Mouse (Mus musculus) midbrain, embryonic 16.5 days (tissue): ENCODE data around the gene Prph2. TPM values are rescaled to one million over a fixed set of nuclear protein-coding genes. Genes with fewer than 3 reads are reported as not detected.

Experiments
- ATAC-seq: fragments of 200-750 bp; cut with Nextera tagmentation; 2 replicates; pipeline ENCODE4 v1.8.0; 2017; ENCODE audit warnings: moderate TSS enrichment
- H3K27ac ChIP-seq: fragments of 300-500 bp; sonication (generic); 2 replicates; pipeline ENCODE4 v1.5.1; 2014; ENCODE audit warnings: mild to moderate bottlenecking, low read length, mixed read lengths
- H3K27me3 ChIP-seq: fragments of 300-500 bp; sonication (generic); 2 replicates; pipeline ENCODE4 v1.6.1; 2014; ENCODE audit warnings: low read depth, low read length, mixed read lengths; ENCODE audit not compliant: control insufficient read depth, insufficient read depth
- H3K36me3 ChIP-seq: fragments of 300-500 bp; sonication (generic); 2 replicates; pipeline ENCODE4 v1.6.1; 2014; ENCODE audit warnings: mild to moderate bottlenecking, low read length, moderate library complexity, mixed read lengths; ENCODE audit not compliant: control insufficient read depth, insufficient read depth
- H3K4me1 ChIP-seq: fragments of 300-500 bp; sonication (generic); 2 replicates; pipeline ENCODE4 v1.6.1; 2014; ENCODE audit warnings: mild to moderate bottlenecking, low read length, mixed read lengths; ENCODE audit not compliant: control insufficient read depth, insufficient read depth
- H3K4me2 ChIP-seq: fragments of 300-500 bp; sonication (generic); 2 replicates; pipeline ENCODE4 v1.6.1; 2014; ENCODE audit warnings: mild to moderate bottlenecking, low read length, mixed read lengths
- H3K4me3 ChIP-seq: fragments of 300-500 bp; sonication (generic); 2 replicates; pipeline ENCODE4 v1.5.1; 2014; ENCODE audit warnings: low read depth, mild to moderate bottlenecking, low read length, moderate library complexity, mixed read lengths
- H3K9ac ChIP-seq: fragments of 300-500 bp; sonication (generic); 2 replicates; pipeline ENCODE4 v1.6.1; 2014; ENCODE audit warnings: low read depth, low read length, mixed read lengths
- H3K9me3 ChIP-seq: fragments of 300-500 bp; sonication (generic); replicated peaks from 2 replicates; pipeline ENCODE4 v1.6.1; 2014; ENCODE audit warnings: mild to moderate bottlenecking, low read length, mixed read lengths; ENCODE audit not compliant: control insufficient read depth, poor library complexity, severe bottlenecking
- WGBS: fragments of 180-500 bp; shearing (Covaris S2); extraction: QIAGEN DNeasy Blood & Tissue Kit; methylation state at CpG from one replicate; pipeline ENCODE4 v1.1.7; 2014; 5-methylcytosine and 5-hydroxymethylcytosine counted together
- polyA plus RNA-seq: library from polyadenylated mRNA; unstranded; fragments of >200 nt; fragmentation: Nextera tagmentation; extraction: Ambion mirVana; gene quantifications from 2 replicates; pipeline ENCODE4 v1.2.1, GENCODE M21; 2015

The Prph2 gene
- polyA plus RNA-seq, 1 experiment from 2014 or later: not detected

- Histone ChIP-seq H3K4me3 (no peak overlapping the region), H3K9me3 (no peaks in the 10 kb centered on the region), H3K4me1 (peaks cover 2% of the 10 kb centered on the region; the same call in 1 of the 2 replicates), H3K4me2 (no peak overlapping the region), H3K36me3 (no peaks in the 10 kb centered on the region), H3K9ac (no peak overlapping the region), H3K27me3 (no peaks in the 10 kb centered on the region), H3K27ac (no peak overlapping the region)
- no peak for ATAC-seq
- WGBS: 69% methylated on average over 3 of the region's 3 CpGs
Measured at GRCm38 (mm10) chr17:46915129-46915528, 4.9 kb downstream of the Prph2 start.

GRCm38 (mm10) chr17:46918951-46919350, 8.7 kb downstream of the Prph2 start:
- H3K4me2 ChIP-seq: no peak overlapping the region
- 46% methylated on average over 4 of the region's 4 CpGs for WGBS
- H3K9ac ChIP-seq: no peak overlapping the region
- no peaks in the 10 kb centered on the region for H3K9me3 ChIP-seq
- ATAC-seq: no peak
- H3K27ac ChIP-seq: no peak overlapping the region
- no peak overlapping the region for H3K4me3 ChIP-seq
- no peaks in the 10 kb centered on the region for H3K4me1 ChIP-seq
- no peaks in the 10 kb centered on the region for H3K36me3 ChIP-seq
- no peaks in the 10 kb centered on the region for H3K27me3 ChIP-seq

GRCm38 (mm10) chr17:46920855-46921254, 10.6 kb downstream of the Prph2 start:
- Histone ChIP-seq H3K4me1 (no peaks in the 10 kb centered on the region), H3K36me3 (no peaks in the 10 kb centered on the region), H3K4me3 (no peak overlapping the region), H3K27me3 (no peaks in the 10 kb centered on the region), H3K4me2 (no peak overlapping the region), H3K27ac (no peak overlapping the region), H3K9ac (no peak overlapping the region), H3K9me3 (no peaks in the 10 kb centered on the region)
- WGBS: 61% methylated on average over 6 of the region's 6 CpGs
- ATAC-seq: no peak

GRCm38 (mm10) chr17:46926192-46926591, 15.9 kb downstream of the Prph2 start:
- 21% methylated on average over 6 of the region's 6 CpGs for WGBS

GRCm38 (mm10) chr17:46926941-46927340, 16.7 kb downstream of the Prph2 start:
- no peaks in the 10 kb centered on the region for H3K9me3 ChIP-seq
- WGBS: 69% methylated on average over 3 of the region's 3 CpGs
- H3K27me3 ChIP-seq: no peaks in the 10 kb centered on the region
- H3K4me1 ChIP-seq: no peaks in the 10 kb centered on the region
- no peak overlapping the region for H3K4me3 ChIP-seq
- H3K9ac ChIP-seq: no peak overlapping the region
- H3K27ac ChIP-seq: no peak overlapping the region
- no peak overlapping the region for H3K4me2 ChIP-seq
- H3K36me3 ChIP-seq: peaks cover 19% of the 10 kb centered on the region
- no peak for ATAC-seq

More at GRCm38 (mm10) chr17:46926192-46926591, 15.9 kb downstream of the Prph2 start:
- no peaks in the 10 kb centered on the region for H3K27me3 ChIP-seq
- H3K9me3 ChIP-seq: no peaks in the 10 kb centered on the region
- H3K36me3 ChIP-seq: peaks cover 13% of the 10 kb centered on the region
- no peak overlapping the region for H3K9ac ChIP-seq
- H3K4me1 ChIP-seq: no peaks in the 10 kb centered on the region
- H3K27ac ChIP-seq: no peak overlapping the region
- no peak overlapping the region for H3K4me3 ChIP-seq
- H3K4me2 ChIP-seq: no peak overlapping the region
- no peak for ATAC-seq

GRCm38 (mm10) chr17:46927781-46928180, 17.5 kb downstream of the Prph2 start:
- no peak overlapping the region for H3K27ac ChIP-seq
- peaks cover 27% of the 10 kb centered on the region for H3K36me3 ChIP-seq
- H3K4me3 ChIP-seq: no peak overlapping the region
- WGBS: 94% methylated on average over 5 of the region's 5 CpGs
- H3K27me3 ChIP-seq: no peaks in the 10 kb centered on the region
- H3K4me1 ChIP-seq: no peaks in the 10 kb centered on the region
- H3K9ac ChIP-seq: no peak overlapping the region
- no peak overlapping the region for H3K4me2 ChIP-seq
- ATAC-seq: no peak
- H3K9me3 ChIP-seq: no peaks in the 10 kb centered on the region

- peaks cover 39% of the 10 kb centered on the region for H3K36me3 ChIP-seq
Measured at GRCm38 (mm10) chr17:46929277-46929676, 19.0 kb downstream of the Prph2 start.

GRCm38 (mm10) chr17:46929897-46930296, 19.6 kb downstream of the Prph2 start:
- no peaks in the 10 kb centered on the region for H3K9me3 ChIP-seq
- no peak overlapping the region for H3K27ac ChIP-seq
- no peak overlapping the region for H3K4me3 ChIP-seq
- peaks cover 43% of the 10 kb centered on the region for H3K36me3 ChIP-seq
- no peaks in the 10 kb centered on the region for H3K27me3 ChIP-seq
- ATAC-seq: no peak
- no peaks in the 10 kb centered on the region for H3K4me1 ChIP-seq
- 94% methylated on average over 7 of the region's 7 CpGs for WGBS
- H3K9ac ChIP-seq: no peak overlapping the region
- H3K4me2 ChIP-seq: no peak overlapping the region

More at GRCm38 (mm10) chr17:46929277-46929676, 19.0 kb downstream of the Prph2 start:
- H3K9me3 ChIP-seq: no peaks in the 10 kb centered on the region
- WGBS: 88% methylated on average over 12 of the region's 12 CpGs
- H3K4me2 ChIP-seq: no peak overlapping the region
- H3K9ac ChIP-seq: no peak overlapping the region
- no peak for ATAC-seq
- no peaks in the 10 kb centered on the region for H3K27me3 ChIP-seq
- no peak overlapping the region for H3K27ac ChIP-seq
- no peak overlapping the region for H3K4me3 ChIP-seq
- H3K4me1 ChIP-seq: no peaks in the 10 kb centered on the region

GRCm38 (mm10) chr17:46932961-46933360, 22.7 kb downstream of the Prph2 start:
- Histone ChIP-seq H3K9ac (no peak overlapping the region), H3K9me3 (no peaks in the 10 kb centered on the region), H3K4me1 (no peaks in the 10 kb centered on the region), H3K4me2 (no peak overlapping the region), H3K27me3 (no peaks in the 10 kb centered on the region), H3K4me3 (no peak overlapping the region), H3K27ac (no peak overlapping the region), H3K36me3 (peaks cover 64% of the 10 kb centered on the region)
- no peak for ATAC-seq
- WGBS: 95% methylated on average over 5 of the region's 5 CpGs
